Mouse (Mus musculus) embryonic facial prominence, embryonic 13.5 days (tissue): ENCODE results near the gene Hoxa9. TPM values are rescaled to one million over a fixed set of nuclear protein-coding genes. Genes with fewer than 3 reads are reported as not detected.

ENCODE experiments used
- ATAC-seq: fragments of 200-750 bp; cut with Nextera tagmentation; 2 replicates; pipeline ENCODE4 v1.8.0; 2017; ENCODE audit warnings: low read depth; ENCODE audit not compliant: insufficient number of reproducible peaks, insufficient read depth, low FRiP score, low TSS enrichment
- H3K27ac ChIP-seq: fragments of 300-500 bp; sonication (generic); 2 replicates; pipeline ENCODE4 v1.5.1; 2015; ENCODE audit warnings: moderate library complexity, mild to moderate bottlenecking, inconsistent platforms
- H3K27me3 ChIP-seq: fragments of 300-500 bp; sonication (generic); 2 replicates; pipeline ENCODE4 v1.6.1; 2015; ENCODE audit warnings: mild to moderate bottlenecking, inconsistent platforms
- H3K36me3 ChIP-seq: fragments of 300-500 bp; sonication (generic); 2 replicates; pipeline ENCODE4 v1.6.1; 2015; ENCODE audit warnings: mild to moderate bottlenecking, inconsistent platforms
- H3K4me1 ChIP-seq: fragments of 300-500 bp; sonication (generic); 2 replicates; pipeline ENCODE4 v1.6.1; 2015; ENCODE audit warnings: inconsistent platforms
- H3K4me2 ChIP-seq: fragments of 300-500 bp; sonication (generic); 2 replicates; pipeline ENCODE4 v1.6.1; 2015; ENCODE audit warnings: moderate library complexity, mild to moderate bottlenecking, inconsistent platforms
- H3K4me3 ChIP-seq: fragments of 300-500 bp; sonication (generic); 2 replicates; pipeline ENCODE4 v1.5.1; 2015; ENCODE audit warnings: mild to moderate bottlenecking, inconsistent platforms
- H3K9ac ChIP-seq: fragments of 300-500 bp; sonication (generic); 2 replicates; pipeline ENCODE4 v1.6.1; 2015; ENCODE audit warnings: mild to moderate bottlenecking, inconsistent platforms
- H3K9me3 ChIP-seq: fragments of 300-500 bp; sonication (generic); 2 replicates; pipeline ENCODE4 v1.6.1; 2016; ENCODE audit warnings: inconsistent platforms
- WGBS: fragments of 180-500 bp; shearing (Covaris S2); methylation state at CpG from one replicate; pipeline ENCODE4 v1.1.7; 2015; ENCODE audit warnings: mixed read lengths; 5-methylcytosine and 5-hydroxymethylcytosine counted together
- polyA plus RNA-seq: library from polyadenylated mRNA; unstranded; fragments of >200 nt; fragmentation: Nextera tagmentation; extraction: Ambion mirVana; gene quantifications from 2 replicates; pipeline ENCODE4 v1.2.1, GENCODE M21; 2015

Hoxa9 gene
- polyA plus RNA-seq, 1 experiment from 2014 or later: not detected

DNA sequence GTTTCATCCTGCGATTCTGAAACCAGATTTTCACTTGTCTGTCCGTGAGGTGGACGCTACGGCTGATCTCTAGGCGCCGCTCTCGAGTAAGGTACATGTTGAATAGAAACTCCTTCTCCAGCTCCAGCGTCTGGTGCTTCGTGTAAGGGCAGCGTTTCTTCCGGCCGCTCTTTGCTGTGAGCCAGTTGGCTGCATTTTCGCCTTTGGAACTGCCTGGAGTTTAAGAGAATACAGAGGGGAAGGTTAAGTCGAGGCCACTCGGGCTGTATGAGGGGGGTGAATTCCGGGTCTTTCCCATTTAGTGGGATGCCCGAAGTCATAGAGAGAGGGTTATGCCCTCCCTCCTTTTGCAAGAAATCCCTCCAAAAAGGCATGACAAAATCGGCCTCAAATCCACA, 1.7 kb upstream of the Hoxa9 start:
- under 1% methylated on average over 18 of the region's 18 CpGs for WGBS
- ATAC-seq: no peak
- Histone ChIP-seq H3K4me2 (no peak overlapping the region), H3K4me3 (no peak overlapping the region), H3K4me1 (peaks cover 14% of the 10 kb centered on the region; the same call in 1 of the 2 replicates), H3K9me3 (no peaks in the 10 kb centered on the region), H3K27me3 (peaks cover 97% of the 10 kb centered on the region), H3K9ac (no peak overlapping the region), H3K36me3 (no peaks in the 10 kb centered on the region), H3K27ac (no peak overlapping the region)

DNA sequence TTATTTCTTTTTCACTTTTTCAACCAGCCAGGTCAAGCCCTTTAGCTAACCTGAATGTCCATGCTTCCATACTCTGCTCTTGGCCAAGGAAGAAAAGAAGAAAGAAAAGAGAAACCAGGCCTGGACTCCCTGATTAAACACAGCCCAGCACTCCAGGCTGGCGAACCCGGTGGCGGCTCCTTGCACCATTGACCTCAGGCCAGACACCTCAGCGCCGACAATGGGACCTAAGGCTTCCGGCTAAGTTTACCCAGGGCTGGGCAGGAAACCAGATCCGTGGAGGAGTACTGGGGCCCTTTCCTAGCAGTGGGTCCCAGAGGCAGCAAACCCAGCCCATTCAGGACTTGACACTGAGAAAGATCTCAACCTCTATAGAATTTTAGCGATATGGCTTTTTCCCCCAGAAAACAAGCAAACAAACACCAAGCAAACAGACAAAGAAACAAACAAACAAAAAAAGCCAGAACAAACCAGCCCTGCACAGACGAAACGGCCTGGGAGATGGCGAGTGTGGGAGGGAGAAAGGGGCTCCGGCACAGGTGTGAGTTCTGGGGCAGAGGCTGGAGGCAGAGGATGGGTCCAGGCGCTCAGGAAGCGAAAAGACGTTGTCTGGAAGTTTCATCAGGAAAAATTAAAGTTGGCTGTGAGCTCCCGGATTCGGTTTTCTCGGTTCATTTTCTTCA, 1.1 kb upstream of the Hoxa9 start:
- H3K4me3 ChIP-seq: no peak overlapping the region
- under 1% methylated on average over 18 of the region's 18 CpGs for WGBS
- H3K9me3 ChIP-seq: no peaks in the 10 kb centered on the region
- H3K27ac ChIP-seq: no peak overlapping the region
- peaks cover 14% of the 10 kb centered on the region; the same call in 1 of the 2 replicates for H3K4me1 ChIP-seq
- H3K9ac ChIP-seq: no peak overlapping the region
- H3K4me2 ChIP-seq: no peak overlapping the region
- no peak for ATAC-seq
- peaks cover 97% of the 10 kb centered on the region for H3K27me3 ChIP-seq
- no peaks in the 10 kb centered on the region for H3K36me3 ChIP-seq

DNA sequence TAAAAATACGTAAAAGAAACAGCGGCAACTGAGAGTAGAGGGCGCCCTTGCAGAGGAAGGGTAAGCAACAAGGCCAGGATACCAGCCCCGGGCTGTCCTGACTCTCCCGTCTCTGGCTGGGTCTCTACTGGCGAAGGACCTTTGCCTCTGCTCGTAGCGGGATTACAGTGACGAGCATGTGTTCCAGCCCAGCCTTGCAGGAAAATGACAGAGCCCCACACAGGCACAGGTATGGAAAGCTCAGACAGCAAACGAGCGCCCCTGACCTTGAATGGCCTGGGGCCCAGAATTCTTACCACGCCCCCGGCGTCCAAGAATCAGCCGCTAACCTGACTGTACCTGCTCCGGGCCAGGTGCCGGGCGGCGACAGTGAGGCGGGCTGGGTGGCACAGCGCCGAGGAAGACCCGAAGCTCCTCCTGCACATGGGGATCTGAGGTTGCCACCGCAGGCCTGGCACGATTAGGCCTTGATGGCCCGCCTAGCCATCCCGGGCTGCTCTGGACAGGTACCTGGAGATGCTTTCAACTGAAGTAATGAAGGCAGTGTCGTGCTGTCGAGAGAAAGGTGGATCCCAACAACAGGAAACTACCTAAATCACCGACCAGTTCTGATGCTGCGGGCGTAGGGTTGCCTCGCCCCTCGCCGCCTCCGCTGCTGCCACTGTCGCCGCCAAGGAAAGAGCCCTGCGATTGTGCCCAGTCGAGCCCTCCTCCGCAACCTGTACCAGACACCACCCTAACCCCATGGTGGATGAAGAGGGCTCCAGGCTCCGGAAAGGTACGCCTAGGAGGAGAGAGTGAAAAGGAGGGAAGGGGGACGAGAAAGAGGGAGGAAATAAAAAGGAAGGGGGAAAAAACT, 1.1 kb downstream of the Hoxa9 start:
- Histone ChIP-seq H3K4me1 (peaks cover 17% of the 10 kb centered on the region; the same call in 1 of the 2 replicates), H3K9me3 (no peaks in the 10 kb centered on the region), H3K4me2 (no peak overlapping the region), H3K36me3 (no peaks in the 10 kb centered on the region), H3K4me3 (no peak overlapping the region), H3K27me3 (peaks cover 97% of the 10 kb centered on the region), H3K27ac (no peak overlapping the region), H3K9ac (no peak overlapping the region)
- WGBS: 2% methylated on average over 44 of the region's 44 CpGs
- ATAC-seq: no peak

DNA sequence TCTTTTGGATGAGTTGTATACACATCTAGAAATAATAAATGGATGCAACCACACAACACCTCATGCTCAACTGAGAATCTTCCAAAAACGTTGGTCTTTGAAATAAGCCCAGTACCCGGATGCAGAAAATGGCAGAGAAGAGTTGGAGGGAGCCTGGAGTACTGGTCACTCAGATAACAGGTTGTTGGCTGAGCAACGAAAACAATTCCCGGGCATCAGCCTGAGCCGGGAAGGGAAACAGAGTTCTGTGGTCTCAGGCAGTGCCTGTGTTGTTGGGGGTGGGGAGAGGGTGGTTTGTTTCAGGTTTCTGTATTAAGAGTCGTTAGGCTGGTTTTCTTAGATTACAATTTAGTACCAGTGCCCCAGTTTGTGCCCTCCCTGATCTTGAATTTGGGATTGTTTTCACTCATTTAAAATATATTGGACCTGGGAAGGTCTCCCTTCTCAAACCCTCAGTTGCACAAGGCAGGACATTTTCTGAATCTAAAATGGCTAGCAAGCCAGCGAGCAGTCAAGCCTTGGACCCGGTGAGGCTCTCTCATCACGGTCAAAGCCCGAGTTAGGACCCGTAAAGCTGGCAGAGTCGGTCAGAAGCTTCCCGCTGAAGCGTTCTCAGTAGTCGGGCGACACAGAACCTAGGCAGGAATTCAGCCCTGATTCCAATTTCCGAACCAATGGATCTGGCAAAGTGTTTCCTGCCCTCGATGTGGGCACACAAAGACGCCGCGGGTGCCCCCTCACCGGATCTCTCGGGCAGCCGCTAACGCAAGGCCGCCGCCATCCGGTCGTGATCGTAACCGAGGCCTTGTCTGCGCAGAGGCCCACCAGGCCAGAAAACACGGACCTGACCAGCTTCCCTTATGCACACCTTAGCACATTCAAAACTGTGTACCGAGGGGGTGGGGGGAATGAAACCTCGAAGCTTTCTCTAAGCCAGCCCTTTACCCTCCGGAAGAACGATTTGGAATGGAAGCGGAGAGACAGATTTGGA, 2.1 kb downstream of the Hoxa9 start:
- H3K9me3 ChIP-seq: no peaks in the 10 kb centered on the region
- no peak overlapping the region for H3K4me3 ChIP-seq
- no peak overlapping the region for H3K9ac ChIP-seq
- ATAC-seq: no peak
- peaks cover 97% of the 10 kb centered on the region for H3K27me3 ChIP-seq
- 2% methylated on average over 38 of the region's 38 CpGs for WGBS
- no peak overlapping the region for H3K4me2 ChIP-seq
- H3K36me3 ChIP-seq: no peaks in the 10 kb centered on the region
- no peak overlapping the region for H3K27ac ChIP-seq
- H3K4me1 ChIP-seq: peaks cover 9% of the 10 kb centered on the region; the same call in 1 of the 2 replicates

DNA sequence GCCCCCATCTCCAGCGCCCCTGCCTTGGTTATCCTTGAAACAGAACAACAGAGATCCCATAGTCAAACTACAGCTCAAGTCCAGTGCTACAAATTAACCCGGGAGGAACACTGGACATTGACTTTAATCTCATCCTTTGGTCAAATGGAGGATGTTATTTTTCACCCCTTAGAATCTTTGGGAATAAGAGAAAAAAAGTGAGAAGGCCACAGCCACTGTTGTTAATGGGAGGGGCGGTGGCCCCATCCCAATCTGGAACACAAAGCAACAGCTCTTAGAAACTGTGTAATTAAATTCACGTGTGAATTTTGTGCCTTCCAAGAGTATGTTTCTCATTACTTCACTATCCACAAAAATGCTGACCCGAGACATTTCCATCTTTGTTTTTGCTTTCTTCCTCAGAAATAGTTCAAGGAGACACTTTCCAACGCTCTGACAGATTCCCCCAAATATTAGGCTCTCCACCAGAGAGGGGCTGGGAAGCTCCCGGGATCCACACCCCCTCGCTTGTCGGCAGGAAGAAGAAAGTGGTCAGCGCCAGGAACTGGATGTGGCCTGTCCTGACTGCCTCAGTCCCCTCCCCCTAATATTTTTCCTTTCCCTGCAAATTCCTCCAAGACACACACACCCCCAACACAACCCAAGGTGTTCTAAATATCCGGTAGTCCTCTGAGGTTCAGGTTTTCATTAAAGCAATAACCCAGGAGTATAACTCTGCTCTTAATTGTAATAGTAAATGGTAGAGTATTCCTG, 3.2 kb downstream of the Hoxa9 start:
- 2% methylated on average over 11 of the region's 11 CpGs for WGBS
- no peak overlapping the region for H3K27ac ChIP-seq
- peaks cover 97% of the 10 kb centered on the region for H3K27me3 ChIP-seq
- no peaks in the 10 kb centered on the region for H3K9me3 ChIP-seq
- no peak for ATAC-seq
- no peak overlapping the region for H3K9ac ChIP-seq
- H3K36me3 ChIP-seq: no peaks in the 10 kb centered on the region
- H3K4me3 ChIP-seq: no peak overlapping the region
- no peak overlapping the region for H3K4me2 ChIP-seq
- H3K4me1 ChIP-seq: peaks cover 9% of the 10 kb centered on the region; the same call in 1 of the 2 replicates

DNA sequence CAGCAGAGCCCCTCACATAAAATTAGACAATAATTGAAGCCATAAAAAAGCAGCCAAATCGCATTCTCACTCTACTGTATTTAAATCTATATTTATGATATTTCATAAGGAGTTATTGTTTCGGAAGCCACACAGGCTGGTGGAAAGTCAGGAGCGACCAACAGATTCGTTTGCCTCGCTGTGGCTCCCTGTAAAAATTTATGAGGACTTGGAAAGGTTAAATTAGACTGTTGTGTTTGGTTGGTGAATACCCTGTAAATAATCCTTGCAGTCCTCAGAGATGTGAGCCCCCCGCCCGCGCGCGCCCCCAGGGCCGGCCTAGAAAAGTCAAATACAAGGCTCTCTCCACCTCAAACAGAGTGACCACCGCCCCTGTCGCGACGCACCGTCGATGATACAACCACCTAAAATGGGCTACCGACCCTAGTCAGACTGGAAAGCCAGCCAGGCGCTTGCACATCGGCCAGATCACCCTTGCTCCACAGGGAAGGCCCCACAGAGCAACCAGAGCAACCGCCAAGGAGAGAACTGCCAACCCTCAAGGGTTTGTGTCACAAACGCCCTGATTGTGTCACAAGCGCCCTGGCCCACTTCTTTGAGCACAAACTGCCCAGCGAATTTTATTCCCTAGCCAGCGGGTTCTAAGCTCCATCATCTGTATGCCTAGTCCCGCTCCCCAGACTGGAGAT, 4.2 kb downstream of the Hoxa9 start:
- ATAC-seq: no peak
- Histone ChIP-seq H3K27me3 (peaks cover 97% of the 10 kb centered on the region), H3K27ac (no peak overlapping the region), H3K4me2 (no peak overlapping the region), H3K9me3 (no peaks in the 10 kb centered on the region), H3K36me3 (no peaks in the 10 kb centered on the region), H3K4me1 (peaks cover 11% of the 10 kb centered on the region), H3K4me3 (no peak overlapping the region), H3K9ac (no peak overlapping the region)
- WGBS: 3% methylated on average over 26 of the region's 26 CpGs

DNA sequence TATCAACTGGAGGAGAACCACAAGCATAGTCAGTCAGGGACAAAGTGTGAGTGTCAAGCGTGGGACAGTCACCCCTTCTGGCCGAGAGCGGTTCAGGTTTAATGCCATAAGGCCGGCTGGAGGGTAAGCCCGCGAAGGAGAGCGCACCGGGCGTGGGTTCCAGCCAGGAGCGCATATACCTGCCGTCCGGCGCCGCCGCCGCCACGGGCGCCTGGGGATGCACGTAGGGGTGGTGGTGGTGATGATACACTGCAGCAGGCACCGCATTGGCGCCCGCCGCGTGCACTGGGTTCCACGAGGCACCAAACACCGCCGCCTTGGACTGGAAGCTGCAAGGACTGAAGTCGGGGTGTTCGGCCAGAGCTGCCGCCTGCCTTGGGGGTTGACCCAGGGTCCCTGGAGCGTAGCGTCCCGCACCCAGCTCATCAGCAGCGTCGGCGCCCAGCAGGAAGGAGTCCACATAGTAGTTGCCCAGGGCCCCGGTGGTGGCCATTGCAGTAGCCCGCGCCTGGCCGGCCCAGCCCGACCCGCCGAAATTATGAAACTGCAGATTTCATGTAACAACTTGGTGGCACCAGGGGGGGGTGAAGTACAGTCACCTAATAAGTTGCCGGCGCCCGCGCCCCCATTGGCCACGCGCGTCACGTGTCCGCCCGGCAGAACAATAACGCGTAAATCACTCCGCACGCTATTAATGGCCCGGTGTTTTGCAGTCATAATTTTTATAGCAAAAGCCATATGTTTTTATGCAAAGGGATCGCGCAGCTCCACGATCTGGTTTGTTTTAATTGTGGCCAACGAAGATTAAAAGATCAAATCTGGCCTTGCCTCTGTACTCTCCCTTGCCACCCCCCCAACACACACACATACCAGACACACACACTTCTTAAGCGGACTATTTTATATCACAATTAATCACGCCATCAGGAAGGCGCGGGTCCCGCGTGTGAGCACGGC, 5.0 kb downstream of the Hoxa9 start:
- Histone ChIP-seq H3K9me3 (no peaks in the 10 kb centered on the region), H3K4me3 (no peak overlapping the region), H3K27ac (no peak overlapping the region), H3K4me1 (peaks cover 16% of the 10 kb centered on the region), H3K4me2 (no peak overlapping the region), H3K9ac (no peak overlapping the region), H3K36me3 (no peaks in the 10 kb centered on the region), H3K27me3 (peaks cover 99% of the 10 kb centered on the region)
- ATAC-seq: no peak
- 2% methylated on average over 69 of the region's 69 CpGs for WGBS

DNA sequence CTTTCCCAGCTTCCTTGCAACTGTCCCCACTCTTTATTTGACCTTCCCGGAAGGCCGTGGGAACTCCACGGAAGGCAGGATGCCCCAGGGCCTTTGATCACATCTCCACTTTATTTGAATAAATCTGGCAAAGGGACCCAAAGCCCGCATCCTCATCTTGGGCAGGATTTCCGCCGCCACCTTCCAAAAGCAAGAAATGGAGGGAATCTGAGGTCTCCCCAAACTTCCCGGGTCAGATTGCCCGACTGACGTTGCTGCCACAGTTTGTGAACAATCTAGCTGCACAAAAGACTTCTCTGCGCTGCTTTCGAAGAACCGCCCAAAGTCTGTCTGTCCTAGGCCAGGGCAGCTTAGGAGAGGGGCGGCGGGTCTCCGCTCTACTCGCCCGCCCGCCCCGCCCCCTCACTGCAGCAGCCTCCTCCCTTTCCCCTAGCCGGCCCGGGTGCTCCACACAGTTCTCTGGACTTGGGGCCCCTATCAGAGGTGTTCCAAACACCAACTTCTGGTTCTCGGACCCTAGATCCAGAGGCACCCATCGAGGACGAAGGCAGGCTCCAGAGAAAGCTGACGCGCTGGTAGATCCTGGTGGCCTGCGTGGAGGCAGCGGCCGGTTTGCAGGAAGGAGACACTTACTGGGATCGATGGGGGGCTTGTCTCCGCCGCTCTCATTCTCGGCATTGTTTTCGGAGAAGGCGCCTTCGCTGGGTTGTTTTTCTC, 5.8 kb downstream of the Hoxa9 start:
- ATAC-seq: no peak
- no peak overlapping the region for H3K27ac ChIP-seq
- H3K9me3 ChIP-seq: no peaks in the 10 kb centered on the region
- H3K4me2 ChIP-seq: no peak overlapping the region
- H3K27me3 ChIP-seq: peaks cover 99% of the 10 kb centered on the region
- no peak overlapping the region for H3K9ac ChIP-seq
- no peak overlapping the region for H3K4me3 ChIP-seq
- peaks cover 16% of the 10 kb centered on the region for H3K4me1 ChIP-seq
- WGBS: 2% methylated on average over 36 of the region's 36 CpGs
- H3K36me3 ChIP-seq: no peaks in the 10 kb centered on the region

DNA sequence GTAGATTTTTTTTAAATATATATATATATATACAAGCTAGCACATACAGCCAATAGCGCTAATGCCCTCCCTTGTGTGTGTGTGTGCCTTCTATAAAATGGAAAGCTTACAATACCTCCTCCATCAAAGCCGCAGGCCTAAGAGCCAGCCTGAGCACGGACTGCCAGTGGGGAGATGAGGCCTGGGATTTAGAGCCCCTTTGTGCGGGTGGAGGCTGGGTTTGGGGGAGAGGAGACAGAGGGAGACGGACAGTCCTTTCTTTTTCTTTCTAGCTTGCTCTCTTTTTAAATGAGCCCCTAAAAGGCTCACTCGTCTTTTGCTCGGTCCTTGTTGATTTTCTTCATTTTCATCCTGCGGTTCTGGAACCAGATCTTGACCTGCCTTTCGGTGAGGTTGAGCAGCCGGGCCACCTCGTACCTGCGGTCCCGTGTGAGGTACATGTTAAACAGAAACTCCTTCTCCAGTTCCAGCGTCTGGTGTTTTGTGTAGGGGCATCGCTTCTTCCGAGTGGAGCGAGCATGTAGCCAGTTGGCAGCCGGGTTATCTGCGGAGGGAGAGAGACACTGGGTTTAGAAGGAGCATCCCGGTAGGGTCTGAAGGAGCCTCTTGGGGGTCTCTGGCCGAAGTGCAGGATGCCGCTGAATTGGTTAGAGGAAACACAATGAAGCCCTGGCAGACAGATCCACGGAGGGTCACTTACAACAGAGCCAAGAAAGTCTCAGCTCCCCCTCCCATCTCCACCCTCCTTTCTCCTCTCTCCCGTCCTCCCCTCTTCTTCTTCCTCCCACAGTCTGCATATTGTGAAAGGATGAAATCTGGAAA, 6.7 kb downstream of the Hoxa9 start:
- Histone ChIP-seq H3K9me3 (no peaks in the 10 kb centered on the region), H3K36me3 (no peaks in the 10 kb centered on the region), H3K27me3 (peaks cover 99% of the 10 kb centered on the region), H3K27ac (no peak overlapping the region), H3K4me3 (no peak overlapping the region), H3K4me1 (peaks cover 12% of the 10 kb centered on the region), H3K4me2 (no peak overlapping the region), H3K9ac (no peak overlapping the region)
- ATAC-seq: no peak
- 2% methylated on average over 24 of the region's 24 CpGs for WGBS
